Mouse (Mus musculus) CH12.LX (cell line): Measurements from ENCODE around the gene Irf8.

Experiments
- ETS1 ChIP-seq: conservative IDR thresholded peaks from 2 replicates; pipeline ENCODE4 v1.6.1; 2012; ENCODE audit warnings: low read depth, mild to moderate bottlenecking, inconsistent platforms, low read length, improper control_type of control experiment, moderate library complexity
- MEF2A ChIP-seq: IDR thresholded peaks from 2 replicates; pipeline ENCODE4 v1.6.1; 2014; ENCODE audit warnings: low read depth, mild to moderate bottlenecking, inconsistent platforms, low read length, improper control_type of control experiment, borderline replicate concordance
- RCOR1 ChIP-seq: conservative IDR thresholded peaks from 2 replicates; pipeline ENCODE4 v1.6.1; 2012; ENCODE audit warnings: low read depth, mild to moderate bottlenecking, inconsistent platforms, low read length, improper control_type of control experiment

- TF ChIP-seq RCOR1: no peak
- no peak for TF ChIP-seq MEF2A
- no peak for TF ChIP-seq ETS1
Measured at GRCm38 (mm10) chr8:120745226-120745625, 9.1 kb downstream of the Irf8 start.
